Mouse (Mus musculus) v-Abl transformed pro-B cells (cell line): ENCODE data around the gene Thap8.
"Not testable (repeated sequence)": the region's sequence is repeated elsewhere in the genome, so short reads cannot be mapped to it uniquely, and the experiment has no call there.

Experiments
- in situ Hi-C, 2 experiments: fragments of 400-800 bp; cut with MboI; formaldehyde crosslinking; loops; one replicate each; pipeline ENCODE4 v1.15.1; 2025; ENCODE audit not compliant: unreplicated experiment in 2 of 2

Thap8 gene

GRCm38 (mm10) chr7:30279951-30280669, at the start of gene Thap8, which contains the start of gene Wdr62:
Gene Thap8, plus strand, starts transcription at chr7:30280094.
Gene Wdr62, minus strand, starts transcription at chr7:30280419.
- in situ Hi-C loops = no loop called here

- in situ Hi-C loops = no loop called here
These were observed 48.6 kb upstream of the Thap8 start for GRCm38 (mm10) chr7:30231328-30231668.

GRCm38 (mm10) chr7:30231669-30232454, 48.0 kb upstream of the Thap8 start, which contains the start of the genes Polr2i and Tbcb:
Gene Polr2i, plus strand, starts transcription at chr7:30231948.
Gene Tbcb, minus strand, starts transcription at chr7:30232272.
- in situ Hi-C loops = no loop called here

GRCm38 (mm10) chr7:30232631-30233148, 47.2 kb upstream of the Thap8 start:
- in situ Hi-C loops = no loop called here

- in situ Hi-C loops = no loop called here
These were observed 46.5 kb upstream of the Thap8 start for GRCm38 (mm10) chr7:30233387-30233786.

- in situ Hi-C loops = no loop called here
These were observed 45.5 kb upstream of the Thap8 start for GRCm38 (mm10) chr7:30234276-30234858.

- in situ Hi-C loops = no loop called here
These were observed 44.8 kb upstream of the Thap8 start for GRCm38 (mm10) chr7:30235091-30235490.

GRCm38 (mm10) chr7:30235625-30236024, 44.3 kb upstream of the Thap8 start, which contains the start of gene Ovol3:
Gene Ovol3, minus strand, starts transcription at chr7:30235725.
- in situ Hi-C loops = no loop called here

- in situ Hi-C loops = not testable (repeated sequence)
These were observed 42.5 kb upstream of the Thap8 start for GRCm38 (mm10) chr7:30237374-30237773.

- in situ Hi-C loops = no loop called here
These were observed 27.6 kb upstream of the Thap8 start for GRCm38 (mm10) chr7:30251956-30252954.

- in situ Hi-C loops = no loop called here
These were observed 14.9 kb upstream of the Thap8 start for GRCm38 (mm10) chr7:30265041-30265440.

- in situ Hi-C loops = no loop called here
These were observed 14.4 kb upstream of the Thap8 start for GRCm38 (mm10) chr7:30265531-30265930.

- in situ Hi-C loops = no loop called here
These were observed 14.0 kb upstream of the Thap8 start for GRCm38 (mm10) chr7:30265935-30266334.

- in situ Hi-C loops = no loop called here
These were observed 13.1 kb upstream of the Thap8 start for GRCm38 (mm10) chr7:30266780-30267179.

- in situ Hi-C loops = no loop called here
These were observed 10.3 kb upstream of the Thap8 start for GRCm38 (mm10) chr7:30269641-30270040.

GRCm38 (mm10) chr7:30274383-30274782, 5.5 kb upstream of the Thap8 start:
- in situ Hi-C loops = no loop called here

- in situ Hi-C loops = no loop called here
These were observed 983 bp upstream of the Thap8 start for GRCm38 (mm10) chr7:30278911-30279310.

- in situ Hi-C loops = no loop called here
These were observed 358 bp upstream of the Thap8 start for GRCm38 (mm10) chr7:30279536-30279935.

GRCm38 (mm10) chr7:30280670-30281138, 810 bp downstream of the Thap8 start:
- in situ Hi-C loops = no loop called here

GRCm38 (mm10) chr7:30281522-30281921, 1.6 kb downstream of the Thap8 start:
- in situ Hi-C loops = no loop called here
